Mouse (Mus musculus): ENCODE data around the gene Sclt1.

- TF ChIP-seq ZC3H11A (IDR thresholded peaks at IDR 0.05; ENCODE audit: borderline replicate concordance, low read depth, low read length) (no peak), ZNF384 (IDR thresholded peaks at IDR 0.05; ENCODE audit: low read depth, low read length) (no peak)
These were observed 160.1 kb downstream of the Sclt1 start for GRCm38 (mm10) chr3:41582256-41582655.

Measured in ES-E14 (cell line).